Mouse (Mus musculus): ENCODE measurements at regions not wholly inside any gene's neighbourhood (a gene's known extent, or its start where the extent isn't known, plus 50 kb on each side); places are given as distances from the start of the nearest gene placed in this dataset.

GRCm38 (mm10) chr6:147723336-147723735 lies 247.7 kb downstream of the Ccdc91 start:
- H3K4me2 ChIP-seq, result no peak overlapping the region
- 97% methylated on average over 5 of the region's 5 CpGs for WGBS
- peaks cover 20% of the 10 kb centered on the region for H3K4me1 ChIP-seq (replicated peaks)
- ATAC-seq (ENCODE audit: insufficient number of reproducible peaks, insufficient read depth, low FRiP score, low TSS enrichment, low read depth), result no peak
- no peak overlapping the region for H3K27ac ChIP-seq
- H3K9me3 ChIP-seq, result no peaks in the 10 kb centered on the region
- no peaks in the 10 kb centered on the region for H3K27me3 ChIP-seq
- H3K36me3 ChIP-seq, result no peaks in the 10 kb centered on the region
- no peak overlapping the region for H3K9ac ChIP-seq (replicated peaks)
- no peak overlapping the region for H3K4me3 ChIP-seq (replicated peaks)

- Histone ChIP-seq H3K36me3 (no peaks in the 10 kb centered on the region), H3K9me3 (no peaks in the 10 kb centered on the region), H3K27ac (no peak overlapping the region), H3K27me3 (no peaks in the 10 kb centered on the region), H3K4me1 (replicated peaks) (no peaks in the 10 kb centered on the region), H3K4me3 (replicated peaks) (no peak overlapping the region), H3K4me2 (no peak overlapping the region), H3K9ac (replicated peaks) (no peak overlapping the region)
- ATAC-seq (ENCODE audit: insufficient number of reproducible peaks, insufficient read depth, low FRiP score, low TSS enrichment, low read depth), result no peak
- 90% methylated on average over 4 of the region's 4 CpGs for WGBS
Observed at GRCm38 (mm10) chr6:147726987-147727386, 251.4 kb downstream of the Ccdc91 start.

GRCm38 (mm10) chr6:147727644-147728533 lies 252.3 kb downstream of the Ccdc91 start:
- H3K4me3 ChIP-seq (replicated peaks), result no peak overlapping the region
- no peaks in the 10 kb centered on the region for H3K27me3 ChIP-seq
- H3K27ac ChIP-seq, result no peak overlapping the region
- no peaks in the 10 kb centered on the region for H3K9me3 ChIP-seq
- 85% methylated on average over 6 of the region's 6 CpGs for WGBS
- H3K4me1 ChIP-seq (replicated peaks), result no peaks in the 10 kb centered on the region
- no peak for ATAC-seq (ENCODE audit: insufficient number of reproducible peaks, insufficient read depth, low FRiP score, low TSS enrichment, low read depth)
- H3K9ac ChIP-seq (replicated peaks), result no peak overlapping the region
- H3K36me3 ChIP-seq, result no peaks in the 10 kb centered on the region
- no peak overlapping the region for H3K4me2 ChIP-seq

GRCm38 (mm10) chr6:147729721-147730120 lies 254.1 kb downstream of the Ccdc91 start:
- no peak overlapping the region for H3K9ac ChIP-seq (replicated peaks)
- H3K27ac ChIP-seq, result no peak overlapping the region
- no peaks in the 10 kb centered on the region for H3K36me3 ChIP-seq
- H3K9me3 ChIP-seq, result no peaks in the 10 kb centered on the region
- no peak for ATAC-seq (ENCODE audit: insufficient number of reproducible peaks, insufficient read depth, low FRiP score, low TSS enrichment, low read depth)
- H3K4me2 ChIP-seq, result no peak overlapping the region
- no peaks in the 10 kb centered on the region for H3K4me1 ChIP-seq (replicated peaks)
- no peak overlapping the region for H3K4me3 ChIP-seq (replicated peaks)
- H3K27me3 ChIP-seq, result no peaks in the 10 kb centered on the region

- H3K4me2 ChIP-seq, result no peak overlapping the region
- ATAC-seq (ENCODE audit: insufficient number of reproducible peaks, insufficient read depth, low FRiP score, low TSS enrichment, low read depth), result no peak
- H3K4me1 ChIP-seq (replicated peaks), result peaks cover under 1% of the 10 kb centered on the region; the same call in 1 of the 2 replicates
- 89% methylated on average over 5 of the region's 5 CpGs for WGBS
- H3K27me3 ChIP-seq, result no peaks in the 10 kb centered on the region
- H3K4me3 ChIP-seq (replicated peaks), result no peak overlapping the region
- H3K27ac ChIP-seq, result no peak overlapping the region
- no peaks in the 10 kb centered on the region for H3K36me3 ChIP-seq
- no peak overlapping the region for H3K9ac ChIP-seq (replicated peaks)
- H3K9me3 ChIP-seq, result no peaks in the 10 kb centered on the region
Observed at GRCm38 (mm10) chr6:147738621-147739325, 263.1 kb downstream of the Ccdc91 start.

GRCm38 (mm10) chr6:147741446-147741845 lies 265.8 kb downstream of the Ccdc91 start:
- H3K4me2 ChIP-seq, result no peak overlapping the region
- no peaks in the 10 kb centered on the region for H3K36me3 ChIP-seq
- H3K27ac ChIP-seq, result no peak overlapping the region
- H3K4me1 ChIP-seq (replicated peaks), result peaks cover 16% of the 10 kb centered on the region; the same call in 1 of the 2 replicates
- H3K4me3 ChIP-seq (replicated peaks), result no peak overlapping the region
- 81% methylated on average over 7 of the region's 7 CpGs for WGBS
- no peaks in the 10 kb centered on the region for H3K27me3 ChIP-seq
- no peaks in the 10 kb centered on the region for H3K9me3 ChIP-seq
- H3K9ac ChIP-seq (replicated peaks), result no peak overlapping the region
- ATAC-seq (ENCODE audit: insufficient number of reproducible peaks, insufficient read depth, low FRiP score, low TSS enrichment, low read depth), result no peak

GRCm38 (mm10) chr6:147744081-147744480 lies 268.5 kb downstream of the Ccdc91 start:
- Histone ChIP-seq H3K4me3 (replicated peaks) (no peak overlapping the region), H3K36me3 (no peaks in the 10 kb centered on the region), H3K9ac (replicated peaks) (no peak overlapping the region), H3K4me2 (no peak overlapping the region), H3K4me1 (replicated peaks) (peaks cover 16% of the 10 kb centered on the region; the same call in 1 of the 2 replicates), H3K27ac (no peak overlapping the region), H3K9me3 (no peaks in the 10 kb centered on the region), H3K27me3 (no peaks in the 10 kb centered on the region)
- WGBS, result 70% methylated on average over 3 of the region's 3 CpGs
- no peak for ATAC-seq (ENCODE audit: insufficient number of reproducible peaks, insufficient read depth, low FRiP score, low TSS enrichment, low read depth)

GRCm38 (mm10) chr6:147745690-147746089 lies 270.1 kb downstream of the Ccdc91 start:
- Histone ChIP-seq H3K4me3 (replicated peaks) (no peak overlapping the region), H3K9me3 (no peaks in the 10 kb centered on the region), H3K27ac (peak overlapping the region; percentile 13; the same call in 1 of the 2 replicates), H3K36me3 (no peaks in the 10 kb centered on the region), H3K4me2 (no peak overlapping the region), H3K4me1 (replicated peaks) (peaks cover 16% of the 10 kb centered on the region; the same call in 1 of the 2 replicates), H3K27me3 (no peaks in the 10 kb centered on the region), H3K9ac (replicated peaks) (no peak overlapping the region)
- ATAC-seq (ENCODE audit: insufficient number of reproducible peaks, insufficient read depth, low FRiP score, low TSS enrichment, low read depth), result no peak
- 35% methylated on average over 2 of the region's 2 CpGs for WGBS

- Histone ChIP-seq H3K27ac (no peak overlapping the region), H3K4me1 (replicated peaks) (peaks cover 16% of the 10 kb centered on the region; the same call in 1 of the 2 replicates)
Observed at GRCm38 (mm10) chr6:147747945-147748344, 272.3 kb downstream of the Ccdc91 start.

GRCm38 (mm10) chr6:147752301-147752700 lies 276.7 kb downstream of the Ccdc91 start:
- Histone ChIP-seq H3K4me3 (replicated peaks) (no peak overlapping the region), H3K9me3 (no peaks in the 10 kb centered on the region), H3K27ac (no peak overlapping the region), H3K4me2 (no peak overlapping the region), H3K27me3 (peaks cover 2% of the 10 kb centered on the region; the same call in 1 of the 2 replicates), H3K36me3 (no peaks in the 10 kb centered on the region), H3K4me1 (replicated peaks) (peaks cover 26% of the 10 kb centered on the region), H3K9ac (replicated peaks) (no peak overlapping the region)
- ATAC-seq (ENCODE audit: insufficient number of reproducible peaks, insufficient read depth, low FRiP score, low TSS enrichment, low read depth), result no peak
- 78% methylated on average over 2 of the region's 2 CpGs for WGBS

More at GRCm38 (mm10) chr6:147747945-147748344, 272.3 kb downstream of the Ccdc91 start:
- no peaks in the 10 kb centered on the region for H3K27me3 ChIP-seq
- no peak overlapping the region for H3K4me2 ChIP-seq
- H3K36me3 ChIP-seq, result no peaks in the 10 kb centered on the region
- H3K9me3 ChIP-seq, result no peaks in the 10 kb centered on the region
- ATAC-seq (ENCODE audit: insufficient number of reproducible peaks, insufficient read depth, low FRiP score, low TSS enrichment, low read depth), result no peak
- H3K9ac ChIP-seq (replicated peaks), result no peak overlapping the region
- no peak overlapping the region for H3K4me3 ChIP-seq (replicated peaks)

GRCm38 (mm10) chr6:147753828-147754227 lies 278.2 kb downstream of the Ccdc91 start:
- Histone ChIP-seq H3K27me3 (peaks cover 2% of the 10 kb centered on the region; the same call in 1 of the 2 replicates), H3K9me3 (no peaks in the 10 kb centered on the region), H3K4me1 (replicated peaks) (peaks cover 27% of the 10 kb centered on the region), H3K9ac (replicated peaks) (no peak overlapping the region), H3K36me3 (no peaks in the 10 kb centered on the region), H3K27ac (no peak overlapping the region), H3K4me3 (replicated peaks) (no peak overlapping the region), H3K4me2 (no peak overlapping the region)
- no peak for ATAC-seq (ENCODE audit: insufficient number of reproducible peaks, insufficient read depth, low FRiP score, low TSS enrichment, low read depth)
- WGBS, result 47% methylated on average over 2 of the region's 2 CpGs

All from limb, embryonic 12.5 days (tissue).